Mouse (Mus musculus) small intestine, adult 2 months (tissue): ENCODE measurements around the gene Pdia5.

ENCODE experiments used
- CTCF ChIP-seq: fragments of 200-500 bp; IDR thresholded peaks from 2 replicates; pipeline ENCODE4 v1.5.1; 2012; ENCODE audit warnings: low read depth, mild to moderate bottlenecking, control low read depth, inconsistent platforms, low read length, moderate library complexity, mixed read lengths; ENCODE audit not compliant: insufficient replicate concordance, insufficient read length; ENCODE audit errors: extremely low read depth
- POLR2A ChIP-seq: fragments of 200-500 bp; IDR thresholded peaks from 2 replicates; pipeline ENCODE4 v1.6.1; 2012; ENCODE audit warnings: low read depth, mild to moderate bottlenecking, control low read depth, inconsistent platforms, low read length, moderate library complexity

GRCm38 (mm10) chr16:35405348-35406080, 85.2 kb downstream of the Pdia5 start:
- no peak for TF ChIP-seq CTCF
- TF ChIP-seq POLR2A, result no peak
